Mouse (Mus musculus): ENCODE results near the gene Srarp.

- TF ChIP-seq POLR2A (IDR thresholded peaks at IDR 0.05; ENCODE audit: low read depth, low read length) (no peak), CTCF (IDR thresholded peaks at IDR 0.05; ENCODE audit: extremely low read depth, insufficient read depth, insufficient read length, insufficient replicate concordance) (no peak)
Measured at GRCm38 (mm10) chr4:141419398-141420191, 16.3 kb downstream of the Srarp start.

Measured in spleen, adult 2 months (tissue).